Mouse (Mus musculus) forebrain, postnatal 0 days (tissue): Measurements from ENCODE around the gene Megf11. TPM values are rescaled to one million over a fixed set of nuclear protein-coding genes. Genes with fewer than 3 reads are reported as not detected.
A peak's percentile ranks its signal among the peaks of the same experiment; 100 is the strongest.

ENCODE experiments used
- ATAC-seq: fragments of 200-750 bp; cut with Nextera tagmentation; 2 replicates; pipeline ENCODE4 v1.8.0; 2017; ENCODE audit warnings: mild to moderate bottlenecking, moderate library complexity
- DNase-seq: peaks from one replicate; pipeline ENCODE4 v3.0.0-alpha.2; 2015
- H3K27ac ChIP-seq: fragments of 300-500 bp; sonication (generic); 2 replicates; pipeline ENCODE4 v1.5.1; 2014; ENCODE audit warnings: low read depth, mild to moderate bottlenecking, antibody characterized with exemption, low read length, moderate library complexity, mixed read lengths
- H3K27me3 ChIP-seq: fragments of 300-500 bp; sonication (generic); 2 replicates; pipeline ENCODE4 v1.6.1; 2014; ENCODE audit warnings: mild to moderate bottlenecking, low read length, mixed read lengths; ENCODE audit not compliant: insufficient read depth
- H3K36me3 ChIP-seq: fragments of 300-500 bp; sonication (generic); 2 replicates; pipeline ENCODE4 v1.6.1; 2014; ENCODE audit warnings: mild to moderate bottlenecking, moderate library complexity; ENCODE audit not compliant: insufficient read depth
- H3K4me1 ChIP-seq: fragments of 300-500 bp; sonication (generic); 2 replicates; pipeline ENCODE4 v1.6.1; 2014; ENCODE audit warnings: antibody characterized with exemption; ENCODE audit not compliant: insufficient read depth
- H3K4me2 ChIP-seq: fragments of 300-500 bp; sonication (generic); 2 replicates; pipeline ENCODE4 v1.6.1; 2014; ENCODE audit warnings: low read depth, mild to moderate bottlenecking, moderate library complexity
- H3K4me3 ChIP-seq: fragments of 300-500 bp; sonication (generic); 2 replicates; pipeline ENCODE4 v1.5.1; 2014; ENCODE audit warnings: low read depth, low read length, mixed read lengths
- H3K9ac ChIP-seq: fragments of 300-500 bp; sonication (generic); 2 replicates; pipeline ENCODE4 v1.6.1; 2014; ENCODE audit warnings: mild to moderate bottlenecking
- H3K9me3 ChIP-seq: fragments of 300-500 bp; sonication (generic); 2 replicates; pipeline ENCODE4 v1.6.1; 2016; ENCODE audit warnings: low read length
- CTCF ChIP-seq: sonication (generic); IDR thresholded peaks from 2 replicates; pipeline ENCODE4 v1.5.1; 2016; ENCODE audit warnings: antibody characterized with exemption, control low read depth, low read depth
- WGBS: fragments of 180-500 bp; shearing (Covaris S2); extraction: QIAGEN DNeasy Blood & Tissue Kit; methylation state at CpG from one replicate; pipeline ENCODE4 v1.1.7; 2014; 5-methylcytosine and 5-hydroxymethylcytosine counted together
- polyA plus RNA-seq: library from polyadenylated mRNA; unstranded; fragments of >200 nt; fragmentation: Nextera tagmentation; extraction: Ambion mirVana; gene quantifications from 2 replicates; pipeline ENCODE4 v1.2.1, GENCODE M21; 2015
- total RNA-seq: library from RNA; depleted of rRNA; stranded (reverse); fragments of >200 nt; gene quantifications from 2 replicates; pipeline ENCODE4 v1.2.3, GENCODE M21; 2014

The Megf11 gene
- total and polyA plus RNA-seq, 2 experiments from 2014 or later, result 8.9 to 14.5 TPM

DNA sequence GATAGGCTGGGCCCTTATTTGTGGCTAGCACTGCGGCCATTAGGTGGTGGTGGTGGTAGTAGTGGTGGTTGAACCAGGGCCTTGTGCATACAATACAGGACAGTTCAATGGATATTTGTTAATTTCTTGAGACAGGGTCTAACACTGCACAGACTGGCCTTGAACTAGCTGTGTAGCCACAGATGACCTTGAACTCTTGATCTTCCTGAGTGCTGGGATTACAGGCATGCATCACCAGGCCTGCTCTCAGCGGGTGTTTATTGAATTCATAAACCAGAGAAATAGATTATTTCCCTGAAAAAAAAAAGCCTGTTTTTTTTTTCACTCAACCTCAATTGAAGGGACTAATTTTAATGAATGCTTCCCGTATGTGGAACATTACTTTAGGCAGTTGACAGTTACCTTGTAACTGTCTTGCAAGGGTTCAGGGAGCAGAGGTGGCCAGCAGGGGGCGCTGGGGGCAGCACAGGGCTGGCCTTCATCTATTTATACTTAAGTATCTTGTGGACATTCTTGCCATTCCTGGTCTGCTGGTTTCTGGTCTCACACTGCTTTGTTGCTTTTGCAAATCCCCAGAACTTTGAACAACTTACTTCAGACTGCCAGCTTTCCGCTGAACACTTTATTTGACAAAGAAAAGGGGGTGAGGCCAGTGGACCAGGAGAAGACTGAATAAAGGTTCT, 8.6 kb downstream of the Megf11 start:
- no peak overlapping the region for H3K4me3 ChIP-seq
- H3K4me2 ChIP-seq, result no peak overlapping the region
- H3K9ac ChIP-seq, result no peak overlapping the region
- ATAC-seq, result no peak
- H3K27ac ChIP-seq, result no peak overlapping the region
- H3K36me3 ChIP-seq, result no peaks in the 10 kb centered on the region
- no peaks in the 10 kb centered on the region for H3K4me1 ChIP-seq
- H3K9me3 ChIP-seq, result no peaks in the 10 kb centered on the region
- WGBS, result 45% methylated on average over 5 of the region's 5 CpGs
- no peaks in the 10 kb centered on the region for H3K27me3 ChIP-seq
- peak; percentile 73 for TF ChIP-seq CTCF
- DNase-seq, result peak; percentile 47

DNA sequence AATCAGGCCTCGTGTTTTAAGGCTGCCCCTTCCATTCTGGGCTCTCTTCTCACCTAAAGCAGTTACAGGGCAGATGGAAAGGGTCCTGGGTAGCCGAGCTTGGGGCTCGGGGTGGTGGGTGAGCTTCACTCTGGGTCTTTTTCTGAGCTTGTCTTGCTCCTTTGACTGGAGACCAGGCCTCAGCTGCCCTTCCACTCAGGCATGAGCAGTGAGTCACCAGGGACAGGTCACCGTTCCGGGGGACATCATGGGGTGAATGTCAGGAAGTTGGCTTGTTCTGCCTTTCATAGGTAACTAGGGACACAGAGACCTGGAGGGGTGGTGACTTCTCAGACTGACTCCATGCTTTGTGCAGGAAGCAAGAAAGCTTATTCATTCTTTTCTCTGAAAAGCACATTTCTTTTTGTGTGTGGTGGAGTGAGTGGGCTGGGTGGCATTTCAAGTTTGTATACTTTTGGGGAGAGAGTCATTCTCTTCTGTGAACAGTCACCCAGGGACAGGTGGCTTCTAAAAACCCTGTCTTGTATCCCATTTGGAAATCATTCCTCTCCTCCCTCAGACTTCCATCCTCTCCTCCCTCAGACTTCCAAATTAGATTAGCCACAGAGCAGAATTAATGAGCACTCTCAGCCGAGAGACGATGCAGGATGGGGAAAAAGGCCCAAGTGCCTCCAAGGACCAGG, 10.0 kb downstream of the Megf11 start:
- H3K27ac ChIP-seq, result no peak overlapping the region
- no peaks in the 10 kb centered on the region for H3K27me3 ChIP-seq
- no peak overlapping the region for H3K4me2 ChIP-seq
- no peak for TF ChIP-seq CTCF
- ATAC-seq (no peak), DNase-seq (no peak)
- no peak overlapping the region for H3K9ac ChIP-seq
- H3K4me3 ChIP-seq, result no peak overlapping the region
- H3K36me3 ChIP-seq, result no peaks in the 10 kb centered on the region
- WGBS, result 56% methylated on average over 7 of the region's 7 CpGs
- no peaks in the 10 kb centered on the region for H3K4me1 ChIP-seq
- H3K9me3 ChIP-seq, result no peaks in the 10 kb centered on the region

DNA sequence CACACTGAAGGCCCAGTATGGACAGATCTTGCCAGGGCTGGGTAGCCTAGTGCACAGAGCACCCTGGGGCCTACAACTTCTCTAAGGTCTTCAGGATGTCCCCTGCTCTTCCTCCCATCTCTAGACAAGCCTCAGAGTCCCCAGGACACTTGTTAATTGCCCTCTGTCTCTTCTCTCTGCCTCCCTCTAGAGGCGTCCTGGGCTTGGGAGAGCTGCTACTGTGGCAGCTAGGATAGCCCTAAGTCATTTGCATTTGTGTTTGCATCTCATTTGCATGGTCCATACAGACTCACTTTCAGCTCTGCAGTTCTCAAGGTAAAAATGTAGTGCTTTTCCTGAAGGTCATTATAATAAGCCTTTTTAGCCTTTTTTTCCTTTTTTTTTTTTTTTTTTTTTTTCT, 11.7 kb downstream of the Megf11 start:
- H3K9me3 ChIP-seq, result no peaks in the 10 kb centered on the region
- no peak overlapping the region for H3K27ac ChIP-seq
- H3K4me3 ChIP-seq, result no peak overlapping the region
- no peaks in the 10 kb centered on the region for H3K27me3 ChIP-seq
- TF ChIP-seq CTCF, result peak; percentile 63
- ATAC-seq, result no peak
- WGBS, result 0% methylated on average over 1 of the region's 1 CpGs
- H3K4me2 ChIP-seq, result no peak overlapping the region
- DNase-seq, result peak; percentile 52
- H3K36me3 ChIP-seq, result no peaks in the 10 kb centered on the region
- no peak overlapping the region for H3K9ac ChIP-seq
- no peaks in the 10 kb centered on the region for H3K4me1 ChIP-seq

DNA sequence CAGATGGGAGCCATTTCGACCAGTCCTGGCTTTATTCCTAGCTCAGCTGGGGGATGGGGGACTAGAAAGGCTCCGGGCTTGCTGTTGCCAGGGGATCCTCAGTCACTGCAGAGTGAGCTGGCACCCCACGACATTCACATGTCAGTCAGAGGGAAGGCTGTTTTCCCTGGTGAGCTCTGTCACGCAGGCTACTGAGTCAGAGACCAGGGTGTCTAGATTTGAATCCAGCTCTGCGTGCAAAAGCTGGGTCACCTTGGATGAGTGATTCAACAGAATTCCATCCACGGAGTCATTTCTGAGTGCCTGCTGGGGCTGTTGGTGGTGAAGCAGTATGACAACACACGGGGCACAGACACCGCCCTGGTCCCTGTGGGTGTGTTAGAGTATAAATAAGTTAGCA, 13.7 kb downstream of the Megf11 start:
- H3K9me3 ChIP-seq, result no peaks in the 10 kb centered on the region
- H3K27me3 ChIP-seq, result no peaks in the 10 kb centered on the region
- DNase-seq (peak; percentile 16), ATAC-seq (no peak)
- no peaks in the 10 kb centered on the region for H3K36me3 ChIP-seq
- WGBS, result 58% methylated on average over 8 of the region's 8 CpGs
- H3K4me2 ChIP-seq, result no peak overlapping the region
- no peaks in the 10 kb centered on the region for H3K4me1 ChIP-seq
- no peak for TF ChIP-seq CTCF
- no peak overlapping the region for H3K27ac ChIP-seq
- H3K4me3 ChIP-seq, result no peak overlapping the region
- no peak overlapping the region for H3K9ac ChIP-seq

DNA sequence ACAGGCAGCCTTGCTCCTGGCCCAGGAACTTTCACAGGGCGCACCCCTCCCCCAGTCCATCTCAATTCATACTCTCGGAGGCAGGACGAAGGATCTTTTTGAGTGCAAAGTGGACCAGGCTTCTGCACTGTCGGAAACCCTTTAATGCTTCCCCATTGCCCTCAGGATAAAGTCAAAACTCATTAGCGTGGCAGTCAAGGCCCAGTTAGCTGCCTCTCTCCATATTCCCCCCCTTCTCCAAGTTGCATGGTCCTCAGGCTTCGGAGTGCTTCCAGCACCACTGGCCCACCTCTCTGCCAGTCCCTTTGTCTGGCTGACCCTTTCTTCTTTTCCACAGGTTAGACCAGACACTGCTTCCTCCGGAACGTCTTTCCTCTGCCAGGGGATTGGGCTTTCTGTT, 16.7 kb downstream of the Megf11 start:
- Histone ChIP-seq H3K4me2 (no peak overlapping the region), H3K36me3 (no peaks in the 10 kb centered on the region), H3K27ac (no peak overlapping the region), H3K27me3 (no peaks in the 10 kb centered on the region), H3K4me3 (no peak overlapping the region), H3K4me1 (no peaks in the 10 kb centered on the region), H3K9me3 (no peaks in the 10 kb centered on the region), H3K9ac (no peak overlapping the region)
- ATAC-seq, result no peak
- no peak for TF ChIP-seq CTCF
- 72% methylated on average over 8 of the region's 8 CpGs for WGBS
- DNase-seq, result no peak

DNA sequence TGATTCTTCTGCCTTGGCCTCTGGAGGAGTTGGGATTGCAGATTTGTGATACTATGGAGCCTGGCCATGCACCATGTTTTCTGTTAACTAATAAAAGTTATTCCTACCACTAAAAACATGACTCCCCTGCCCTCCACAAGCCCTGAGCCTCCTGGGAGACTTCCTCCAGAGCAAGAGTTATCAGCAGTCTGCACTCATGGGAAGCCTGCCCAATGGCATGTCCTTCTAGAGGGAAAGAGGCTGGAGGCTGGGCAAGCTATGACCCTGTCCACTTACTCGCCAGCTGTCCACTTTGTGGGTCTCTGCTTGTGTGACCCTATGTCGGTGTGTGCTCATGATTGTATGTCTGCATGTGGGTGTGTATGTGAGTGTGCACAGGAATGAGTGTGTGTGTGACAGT, 21.4 kb downstream of the Megf11 start:
- 94% methylated on average over 2 of the region's 2 CpGs for WGBS
- H3K27ac ChIP-seq, result no peak overlapping the region
- no peak overlapping the region for H3K4me3 ChIP-seq
- DNase-seq (no peak), ATAC-seq (no peak)
- no peak for TF ChIP-seq CTCF
- H3K9ac ChIP-seq, result no peak overlapping the region
- H3K36me3 ChIP-seq, result no peaks in the 10 kb centered on the region
- H3K27me3 ChIP-seq, result no peaks in the 10 kb centered on the region
- H3K4me2 ChIP-seq, result no peak overlapping the region
- H3K9me3 ChIP-seq, result no peaks in the 10 kb centered on the region
- no peaks in the 10 kb centered on the region for H3K4me1 ChIP-seq

DNA sequence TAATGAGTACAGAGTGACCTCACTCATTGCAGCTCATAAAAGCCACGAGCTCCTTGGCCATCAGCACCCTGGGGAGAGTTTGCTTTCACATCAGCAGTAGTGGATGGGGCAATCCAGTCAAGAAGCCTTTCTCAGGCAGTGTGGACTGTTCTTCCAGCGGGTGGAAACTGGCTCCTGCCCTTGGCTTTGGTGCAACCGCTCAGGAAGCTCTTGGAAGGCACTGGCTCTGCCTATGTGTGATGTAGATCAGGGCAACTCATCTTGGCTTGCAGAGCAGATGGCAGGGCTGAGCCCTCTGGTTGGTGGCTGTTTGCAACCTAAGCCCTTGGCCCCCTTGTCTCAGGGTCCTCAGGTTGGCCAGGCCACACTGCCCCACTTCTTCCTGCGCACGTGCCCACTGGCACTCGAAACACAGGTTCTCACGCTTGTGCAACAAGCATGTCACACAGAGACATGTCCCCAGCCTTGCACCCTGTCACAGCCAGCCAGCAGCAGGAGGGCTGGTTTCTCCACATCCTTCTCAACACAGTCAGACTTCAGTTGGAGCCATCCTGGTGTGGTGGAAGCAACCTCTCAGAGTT, 22.1 kb downstream of the Megf11 start:
- no peaks in the 10 kb centered on the region for H3K4me1 ChIP-seq
- no peaks in the 10 kb centered on the region for H3K36me3 ChIP-seq
- 87% methylated on average over 7 of the region's 7 CpGs for WGBS
- H3K27ac ChIP-seq, result no peak overlapping the region
- DNase-seq (no peak), ATAC-seq (no peak)
- H3K9ac ChIP-seq, result no peak overlapping the region
- no peak overlapping the region for H3K4me3 ChIP-seq
- H3K4me2 ChIP-seq, result no peak overlapping the region
- no peak for TF ChIP-seq CTCF
- no peaks in the 10 kb centered on the region for H3K27me3 ChIP-seq
- no peaks in the 10 kb centered on the region for H3K9me3 ChIP-seq
